Mouse (Mus musculus): Measurements from ENCODE around the gene Cib2.
A peak's percentile ranks its signal among the peaks of the same experiment; 100 is the strongest.
"Not testable (repeated sequence)": the region's sequence is repeated elsewhere in the genome, so short reads cannot be mapped to it uniquely, and the experiment has no call there.

The Cib2 gene

DNA sequence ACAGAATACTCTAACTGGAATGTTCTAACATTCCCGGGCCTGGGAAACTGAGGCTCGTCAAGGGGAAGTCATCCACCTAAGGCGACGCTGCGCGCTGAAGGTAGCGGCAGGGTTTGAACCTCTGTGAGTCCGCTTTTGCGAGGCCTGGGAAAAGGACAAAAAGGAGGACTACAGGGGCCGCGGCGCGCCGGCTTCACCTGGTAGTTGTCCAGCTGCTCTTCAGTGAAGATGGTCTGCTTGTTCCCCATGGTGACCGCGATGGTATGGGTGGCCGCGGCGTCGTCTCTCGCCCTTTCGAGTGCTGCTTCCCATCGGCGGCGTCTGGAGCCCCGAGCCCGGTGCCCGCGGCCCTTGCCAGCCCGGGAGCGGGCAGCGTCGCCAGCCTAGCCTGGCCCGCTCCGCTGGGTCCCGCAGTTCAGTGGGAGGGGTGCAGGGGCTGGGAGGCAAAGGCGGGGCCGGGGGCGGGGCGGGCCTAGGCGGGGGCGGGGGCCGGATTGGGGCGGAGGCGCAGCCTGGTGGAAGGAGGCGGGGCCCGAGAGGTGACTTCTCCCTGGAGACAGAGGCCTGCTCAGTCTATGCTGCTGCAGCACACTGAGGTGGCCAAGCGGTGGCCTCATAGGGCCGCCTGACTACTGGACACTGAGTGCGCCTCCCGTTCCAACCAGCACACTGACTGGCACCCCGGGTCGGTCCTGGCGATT is at the start of gene Cib2:
Cib2 (minus strand) TSS at position 448 of the 701 bp plus-strand sequence.
- DNase-seq (ENCODE audit: low spot score in 2 of 2): peak; percentile 77 to 80

DNA sequence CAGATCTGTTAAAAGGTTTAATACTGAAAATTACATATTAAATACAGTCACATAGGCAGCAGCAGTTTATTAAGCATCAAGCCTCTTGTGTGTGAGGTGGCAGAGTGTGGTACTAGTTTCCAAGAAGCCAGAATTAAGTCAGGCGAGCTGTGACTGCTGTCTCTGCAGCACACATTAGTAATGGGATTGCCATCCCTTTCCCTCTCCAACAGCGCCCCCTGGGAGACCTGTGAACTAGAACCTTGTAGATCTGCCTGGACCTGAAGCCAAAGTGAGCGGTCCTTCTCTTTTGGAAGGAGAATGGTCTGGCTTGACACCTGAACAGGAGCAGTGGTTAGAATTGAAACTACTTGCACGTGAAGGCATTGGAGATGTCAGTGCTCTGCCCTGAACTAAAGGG is 44.9 kb upstream of the Cib2 start:
- peak; percentile 20 to 48 for DNase-seq (ENCODE audit: low spot score in 2 of 2)

DNA sequence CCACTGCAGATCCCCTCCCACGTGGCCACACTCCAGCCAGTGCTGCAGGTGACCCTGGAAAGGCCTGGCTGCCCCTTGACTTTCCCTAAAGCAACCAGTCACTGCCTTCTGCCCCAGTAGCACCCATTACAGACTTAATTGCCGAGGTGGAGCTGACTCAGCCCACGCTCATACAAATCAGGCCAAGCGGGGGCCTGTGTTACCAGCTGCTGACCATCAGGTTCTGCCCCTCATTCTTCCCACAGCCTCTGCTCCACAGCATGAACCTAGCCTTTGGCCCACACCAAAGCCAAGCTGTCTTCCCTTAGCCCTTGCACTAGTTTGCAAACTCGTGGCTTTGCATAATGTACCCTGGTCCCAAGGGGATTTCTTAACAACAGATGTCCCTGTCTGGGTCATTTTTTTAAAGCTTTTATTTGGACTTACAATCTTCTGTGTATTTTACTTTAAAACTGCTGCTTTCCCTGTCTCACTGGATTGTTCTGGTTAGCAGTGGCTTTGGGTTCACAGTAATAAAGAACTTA is 44.2 kb upstream of the Cib2 start:
- DNase-seq (ENCODE audit: low spot score in 2 of 2): no peak

DNA sequence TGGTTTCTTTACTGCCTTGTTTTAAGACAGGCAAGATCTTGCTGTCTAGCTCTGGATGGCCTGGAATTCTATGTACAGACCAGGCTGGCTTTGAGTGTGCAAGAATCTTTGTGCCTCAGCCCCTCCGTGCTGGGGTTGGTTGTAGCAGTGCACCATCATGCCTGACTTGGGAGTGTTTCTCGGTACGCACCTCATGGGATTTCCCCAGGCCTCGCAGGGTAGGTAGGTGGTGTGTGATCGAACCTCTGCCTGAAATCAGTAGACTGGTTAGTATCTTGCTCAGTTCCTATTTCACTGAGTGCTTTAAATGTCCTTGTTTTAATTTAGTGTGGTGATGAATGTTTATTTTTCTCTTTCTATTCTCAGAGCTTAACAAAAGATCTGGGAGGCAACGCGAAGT is 42.9 kb upstream of the Cib2 start:
- no peak for DNase-seq (ENCODE audit: low spot score in 2 of 2)

DNA sequence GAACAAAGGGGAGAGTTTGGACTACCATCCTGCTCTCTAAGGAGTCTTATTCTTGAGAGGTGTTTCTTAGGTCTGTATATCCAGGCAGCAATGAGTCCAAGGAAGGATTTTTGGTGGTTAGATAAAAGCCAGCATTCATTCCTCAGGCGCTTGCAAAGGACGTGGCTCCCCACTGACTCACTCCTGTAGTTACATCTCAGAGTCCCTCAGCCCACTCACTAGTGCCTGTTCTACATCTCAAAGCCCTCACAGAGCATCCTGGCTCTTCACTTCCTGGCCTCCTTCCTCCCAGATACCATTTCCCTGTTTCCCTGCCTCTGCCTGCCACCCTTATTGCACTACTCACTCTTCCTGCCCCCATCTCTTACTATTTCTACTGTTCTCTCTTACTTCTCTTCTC is 42.4 kb upstream of the Cib2 start:
- DNase-seq (ENCODE audit: low spot score in 2 of 2): no peak

DNA sequence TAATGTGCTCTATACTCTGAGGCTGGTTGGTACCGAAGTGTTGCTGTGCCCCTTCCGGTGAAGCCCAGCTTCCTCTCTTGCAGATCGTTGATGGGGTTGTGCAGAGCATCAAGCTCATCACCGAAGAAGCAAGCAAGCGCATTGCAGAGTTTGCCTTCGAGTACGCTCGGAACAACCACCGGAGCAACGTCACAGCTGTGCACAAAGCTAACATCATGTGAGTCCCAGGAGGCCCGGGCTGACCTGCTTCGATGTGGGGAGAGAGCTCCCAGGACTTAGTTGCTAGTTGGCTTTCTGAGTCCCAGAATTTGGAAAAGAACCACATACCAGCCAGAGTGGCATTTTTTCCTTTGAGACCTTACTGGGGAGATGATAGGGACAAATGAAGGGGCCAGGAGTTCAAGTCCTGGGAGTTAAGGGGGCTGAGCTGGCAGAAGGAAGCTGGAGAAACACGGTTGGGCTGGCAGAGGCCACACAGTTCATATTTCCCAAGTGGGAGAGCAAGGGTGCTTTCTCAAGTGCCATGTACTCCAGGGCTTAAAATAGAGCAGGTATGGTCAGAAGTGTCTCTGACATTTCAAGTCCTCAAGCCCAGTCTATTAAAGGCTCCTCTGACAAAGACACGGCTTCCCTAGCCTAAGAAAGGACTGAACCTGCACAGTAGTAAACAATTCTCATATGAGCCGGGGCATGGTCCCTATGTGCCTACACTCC is 36.9 kb upstream of the Cib2 start:
- no peak for DNase-seq (ENCODE audit: low spot score in 2 of 2)

DNA sequence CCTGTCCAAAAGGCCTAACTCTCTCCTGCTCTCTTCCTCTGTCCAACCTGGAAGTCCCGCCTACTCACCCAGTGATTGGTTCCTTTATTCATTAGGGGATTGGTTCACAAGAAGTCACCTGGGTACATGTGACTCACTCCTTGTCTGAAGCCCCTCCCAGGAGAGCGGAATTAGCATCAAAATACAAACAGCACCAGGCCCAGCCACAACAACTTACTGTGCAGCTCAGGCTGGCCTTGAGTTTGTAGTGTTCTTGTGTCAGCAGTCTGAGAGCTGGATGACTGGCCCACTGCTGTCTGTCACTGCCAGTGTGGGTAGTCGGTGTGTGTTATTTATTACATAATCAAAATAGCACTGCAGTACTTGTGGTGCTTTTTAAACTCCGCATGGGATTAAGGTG is 33.6 kb upstream of the Cib2 start:
- DNase-seq (ENCODE audit: low spot score in 2 of 2): not testable (repeated sequence)

DNA sequence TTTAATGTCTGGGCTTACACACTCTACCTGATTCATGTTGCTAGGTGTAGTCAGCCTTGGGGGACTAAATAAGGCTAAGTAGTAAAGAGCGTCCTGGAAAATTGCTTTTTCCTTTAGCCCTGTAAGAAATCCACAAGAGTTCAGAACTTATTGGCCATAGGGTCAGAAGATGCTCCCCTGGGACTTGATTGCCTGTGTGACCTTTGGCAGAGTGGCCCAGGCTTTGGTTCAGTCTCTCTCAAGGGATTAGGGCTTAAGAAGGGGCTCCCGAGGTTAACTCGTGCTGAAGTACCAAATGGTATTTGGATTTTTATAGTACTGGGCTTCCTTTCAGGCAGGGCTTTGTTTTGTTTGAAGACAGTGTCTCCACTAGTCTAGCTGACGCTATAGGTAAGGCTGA is 27.8 kb upstream of the Cib2 start:
- DNase-seq (ENCODE audit: low spot score in 2 of 2): no peak

DNA sequence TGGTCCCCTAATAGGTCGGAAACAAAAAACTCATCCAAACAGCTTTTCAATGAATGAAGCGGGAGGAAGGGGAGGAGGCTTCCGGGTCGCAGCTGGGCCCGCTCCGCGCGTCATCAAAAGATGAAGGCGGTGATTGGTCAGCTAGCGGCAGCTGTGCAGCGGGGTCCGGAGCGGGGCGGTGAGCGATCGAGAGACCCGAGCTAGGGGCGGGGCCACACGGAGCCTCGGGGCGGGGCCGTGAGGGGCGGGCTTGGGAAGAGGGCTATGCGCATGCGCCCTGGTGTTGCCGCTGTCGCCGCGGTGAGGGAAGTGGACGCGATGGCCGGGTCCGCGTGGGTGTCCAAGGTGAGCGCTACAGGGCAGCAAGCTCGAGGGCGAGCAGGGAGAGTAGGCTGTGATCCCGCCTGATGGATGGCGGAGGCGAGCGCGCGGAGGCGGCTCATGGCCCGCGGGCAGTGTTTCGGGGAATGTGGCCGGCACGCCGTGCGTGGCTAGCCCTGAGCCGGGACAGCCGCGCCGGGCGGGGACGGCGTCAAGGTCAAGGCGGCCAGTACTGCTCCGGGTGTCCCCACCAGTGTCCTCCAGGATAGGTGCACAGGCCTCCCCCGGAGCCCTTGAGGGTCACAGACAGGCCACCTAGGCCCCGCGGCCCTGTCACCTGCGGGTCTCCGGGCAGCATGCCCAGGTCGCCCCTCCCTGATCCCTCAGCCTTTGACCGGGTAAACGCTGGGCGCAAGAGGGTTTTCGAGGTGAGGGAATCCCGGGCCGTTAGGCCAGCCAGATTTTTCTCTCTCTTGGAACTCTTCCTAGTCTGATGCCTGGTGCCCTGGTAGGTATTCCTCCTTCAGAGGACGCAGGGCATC is 26.4 kb upstream of the Cib2 start, which contains the start of gene Idh3a:
Idh3a (plus strand) TSS at position 136 of the 863 bp plus-strand sequence.
- peak; percentile 98 for DNase-seq (ENCODE audit: low spot score in 2 of 2)

DNA sequence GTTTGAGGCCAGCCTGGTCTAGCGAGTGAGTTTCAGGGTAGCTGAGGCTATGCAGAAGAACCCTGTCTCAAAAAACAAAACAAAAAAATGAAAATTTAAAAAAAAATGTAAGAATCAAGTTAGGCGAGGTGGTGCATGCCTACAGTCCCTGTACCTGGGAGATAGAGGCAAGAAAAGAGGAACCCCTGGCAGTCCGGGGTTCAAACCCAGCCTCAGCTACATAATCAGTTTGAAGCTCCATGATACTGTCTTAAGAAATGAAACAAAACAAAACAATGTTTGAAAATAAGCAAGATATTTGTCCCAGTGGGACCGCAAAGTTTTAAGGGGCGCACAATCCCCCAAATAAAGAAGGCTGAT is 25.8 kb upstream of the Cib2 start:
- DNase-seq (ENCODE audit: low spot score in 2 of 2): no peak

DNA sequence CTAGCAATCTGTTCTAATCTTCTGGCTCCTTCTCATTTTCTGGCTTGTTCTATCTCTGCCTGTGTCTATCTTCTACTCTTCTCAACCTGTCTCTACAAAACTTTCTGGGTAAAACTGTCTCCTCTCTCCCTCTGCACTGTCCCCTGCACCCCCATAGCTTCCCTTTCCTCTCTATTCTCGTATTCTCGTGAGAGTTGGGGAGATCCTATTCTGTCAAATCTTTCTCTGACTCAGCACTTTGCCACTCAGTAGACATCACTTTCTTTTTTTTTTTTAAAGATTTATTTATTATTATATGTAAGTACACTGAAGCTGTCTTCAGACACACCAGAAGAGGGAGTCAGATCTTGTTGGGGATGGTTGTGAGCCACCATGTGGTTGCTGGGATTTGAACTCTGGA is 24.1 kb upstream of the Cib2 start:
- DNase-seq (ENCODE audit: low spot score in 2 of 2): not testable (repeated sequence)

DNA sequence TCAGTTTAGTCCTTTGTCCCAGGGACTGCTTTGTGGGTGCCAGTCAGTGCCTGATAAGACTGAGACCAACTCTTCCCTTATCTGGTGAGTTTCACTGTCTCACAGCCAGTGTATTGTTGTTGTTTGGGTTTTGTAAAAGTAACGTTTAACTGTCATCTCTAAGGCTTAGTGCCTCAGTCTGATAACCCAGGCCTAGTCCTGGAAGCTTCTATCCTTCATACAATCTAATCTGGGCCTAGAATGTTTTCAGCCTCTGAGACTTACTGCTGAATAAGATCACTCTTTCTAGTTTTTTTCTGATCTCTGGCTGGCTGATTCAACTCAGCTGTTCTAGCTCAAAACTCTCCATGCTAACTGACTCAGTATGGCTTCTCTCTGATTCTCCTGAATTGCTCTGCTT is 23.7 kb upstream of the Cib2 start:
- no peak for DNase-seq (ENCODE audit: low spot score in 2 of 2)

DNA sequence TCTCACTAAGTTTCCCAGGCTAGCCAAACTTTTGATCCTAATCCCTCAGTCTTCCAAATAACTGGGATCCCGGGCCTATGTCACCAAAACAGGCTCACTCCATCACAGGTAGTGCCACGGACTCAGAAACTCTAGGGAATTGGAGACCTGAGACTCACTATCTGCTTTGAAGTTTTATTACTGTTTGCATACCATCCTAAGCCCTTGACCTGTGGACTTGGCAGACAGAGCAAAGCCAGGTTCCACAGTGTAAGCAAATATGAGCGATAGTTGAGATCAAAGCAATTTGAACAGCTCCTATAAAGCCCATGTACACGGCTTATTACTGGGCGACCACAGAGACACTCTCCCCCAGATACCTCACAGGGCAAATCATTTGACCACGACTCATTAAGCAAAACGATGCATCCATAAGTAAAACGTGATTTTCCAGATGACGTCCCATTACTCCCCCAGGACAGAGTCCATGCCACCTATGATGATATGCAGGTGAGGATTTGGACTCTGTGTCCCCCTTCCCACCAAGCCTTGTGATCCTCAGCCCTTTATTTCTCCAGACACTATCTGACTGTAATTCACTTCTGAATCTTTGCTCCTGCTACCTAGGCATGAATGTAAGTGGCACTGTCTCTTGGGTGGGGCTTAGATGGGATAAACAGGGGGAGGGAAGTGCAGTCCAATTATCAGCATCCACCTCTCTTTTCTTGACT is 11.3 kb upstream of the Cib2 start:
- DNase-seq (ENCODE audit: low spot score in 2 of 2): no peak

DNA sequence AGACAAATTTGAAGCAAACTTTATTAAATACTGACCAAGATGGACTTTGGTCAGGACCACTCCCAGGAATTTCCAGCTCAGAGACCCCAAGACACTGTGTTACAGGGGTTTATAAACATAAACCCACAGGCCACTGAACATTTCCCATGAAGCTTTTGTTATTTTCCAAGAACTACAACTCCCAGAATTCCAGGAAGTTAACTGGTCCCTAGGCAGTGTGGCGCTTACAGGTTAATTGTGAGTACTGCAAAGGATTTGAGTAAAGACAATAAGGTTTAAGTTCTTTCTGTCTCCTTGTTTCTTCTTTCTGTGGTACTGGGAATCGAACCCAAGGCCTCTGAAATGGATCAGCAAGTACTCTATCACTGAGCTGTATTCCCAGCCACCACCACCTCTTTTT is 8.7 kb upstream of the Cib2 start:
- DNase-seq (ENCODE audit: low spot score in 2 of 2): no peak

DNA sequence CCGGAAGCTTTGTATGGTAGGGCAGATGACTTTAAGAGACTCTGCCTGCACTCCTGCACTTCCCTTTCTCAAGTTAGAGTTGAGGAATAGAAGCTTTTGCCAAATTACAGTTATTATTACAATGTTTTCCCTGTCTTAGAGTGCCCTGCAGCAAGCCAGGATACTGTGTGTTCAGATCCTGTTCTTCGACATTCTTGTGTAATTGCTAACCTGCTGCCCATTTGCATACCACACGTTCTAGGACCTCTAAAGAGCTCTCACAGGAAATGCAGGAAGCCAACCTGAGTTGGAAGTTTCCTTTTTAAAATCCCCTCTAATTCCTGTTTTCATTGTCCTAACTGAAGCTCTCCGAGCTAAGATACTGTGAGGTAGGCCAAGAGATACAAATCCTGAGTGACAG is 6.9 kb upstream of the Cib2 start:
- no peak for DNase-seq (ENCODE audit: low spot score in 2 of 2)

DNA sequence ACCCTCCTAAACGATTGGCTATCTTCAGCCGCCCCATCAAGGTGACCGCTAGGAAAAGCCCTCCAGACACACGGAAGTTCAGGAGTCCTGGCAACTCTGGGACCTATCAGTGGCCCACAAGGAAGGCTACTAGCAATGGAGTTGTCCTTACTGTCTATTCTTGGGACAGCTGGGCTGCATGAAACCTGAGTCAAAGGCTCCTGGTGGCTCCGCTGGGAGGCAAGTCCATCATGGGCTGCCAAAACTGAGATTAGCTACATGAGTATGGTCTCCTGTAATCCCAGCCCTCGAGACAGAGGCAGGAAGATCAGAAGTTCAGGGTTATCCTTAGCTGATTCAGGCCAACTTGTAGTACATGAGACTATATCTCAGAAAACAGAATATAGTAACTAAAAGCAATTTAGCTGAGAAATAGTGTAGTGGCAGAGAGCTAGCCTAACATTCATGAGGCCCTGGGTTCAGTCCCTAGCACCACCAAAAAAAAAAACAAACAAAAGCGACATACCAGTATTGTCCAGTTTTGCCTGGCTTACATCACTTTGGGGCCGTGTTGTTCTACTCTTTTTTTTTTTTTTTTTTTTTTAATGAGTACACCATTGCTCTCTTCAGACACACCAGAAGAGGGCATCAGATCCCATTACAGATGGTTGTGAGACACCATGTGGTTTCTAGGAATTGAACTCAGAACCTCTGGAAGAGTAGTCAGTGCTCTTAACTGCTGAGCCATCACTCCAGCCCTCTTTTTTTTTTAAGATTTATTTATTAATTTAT is 998 bp upstream of the Cib2 start:
- no peak for DNase-seq (ENCODE audit: low spot score in 2 of 2)

DNA sequence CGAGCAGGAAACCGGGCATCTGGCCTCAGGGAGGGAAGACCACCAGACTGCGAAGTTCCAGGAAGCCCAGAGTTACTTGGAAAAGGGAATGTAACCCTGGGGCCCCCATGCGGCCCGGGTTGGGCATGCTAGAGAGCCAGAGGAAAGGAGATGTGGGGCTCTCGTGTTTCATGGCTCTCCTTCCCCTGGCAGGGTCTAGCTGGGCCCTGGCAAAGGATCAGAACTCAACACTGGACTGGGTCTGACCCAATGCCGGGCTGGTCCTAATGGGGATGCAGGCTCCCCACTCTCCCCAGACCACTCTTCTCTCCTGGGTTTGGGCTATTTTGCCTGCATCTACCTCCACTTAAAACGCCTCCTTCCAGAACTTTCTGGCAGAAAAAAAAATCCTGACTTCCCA is 1.3 kb downstream of the Cib2 start:
- no peak for DNase-seq (ENCODE audit: low spot score in 2 of 2)

DNA sequence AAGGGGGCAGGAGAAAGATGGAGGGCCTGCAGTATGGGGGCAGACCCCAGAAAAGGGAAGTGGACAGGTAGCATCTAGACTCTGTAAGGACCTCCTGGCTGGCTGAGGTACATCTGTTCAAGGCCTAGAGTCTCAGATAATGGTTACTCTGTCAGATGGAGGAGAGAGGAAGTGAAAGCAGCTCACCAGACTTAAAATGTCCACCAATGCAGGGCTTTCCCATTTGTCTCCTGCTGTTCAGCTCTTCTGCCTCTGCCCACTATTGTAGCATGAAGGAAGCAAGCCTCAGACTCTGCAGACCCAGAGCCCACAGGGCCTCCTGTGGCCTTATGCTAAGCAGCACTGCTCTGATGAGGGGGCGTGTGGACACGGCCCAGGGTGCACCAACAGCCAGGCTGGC is 5.0 kb downstream of the Cib2 start:
- DNase-seq (ENCODE audit: low spot score in 2 of 2): peak; percentile 45 to 49

DNA sequence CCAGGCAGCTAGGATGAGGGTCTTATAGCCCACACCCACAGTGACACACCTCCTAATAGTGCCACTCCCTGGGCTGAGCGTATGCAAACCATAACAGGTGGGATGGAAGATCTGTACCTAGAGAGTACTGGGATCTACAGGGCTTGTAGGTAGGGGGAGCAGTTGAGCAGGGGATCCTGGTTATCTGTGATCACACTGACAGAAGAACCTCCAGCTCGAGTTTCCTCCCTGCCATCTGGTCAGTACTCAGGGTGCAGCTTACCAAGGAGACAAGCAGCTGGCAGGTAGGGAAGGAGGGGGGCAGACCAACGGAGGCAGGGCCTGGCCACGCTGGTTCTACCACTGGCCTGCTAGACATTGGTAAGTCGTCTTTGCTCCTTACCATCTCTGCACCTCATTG is 7.6 kb downstream of the Cib2 start:
- peak in 1 of 2 experiments; percentile 8 for DNase-seq (ENCODE audit: low spot score in 2 of 2)

DNA sequence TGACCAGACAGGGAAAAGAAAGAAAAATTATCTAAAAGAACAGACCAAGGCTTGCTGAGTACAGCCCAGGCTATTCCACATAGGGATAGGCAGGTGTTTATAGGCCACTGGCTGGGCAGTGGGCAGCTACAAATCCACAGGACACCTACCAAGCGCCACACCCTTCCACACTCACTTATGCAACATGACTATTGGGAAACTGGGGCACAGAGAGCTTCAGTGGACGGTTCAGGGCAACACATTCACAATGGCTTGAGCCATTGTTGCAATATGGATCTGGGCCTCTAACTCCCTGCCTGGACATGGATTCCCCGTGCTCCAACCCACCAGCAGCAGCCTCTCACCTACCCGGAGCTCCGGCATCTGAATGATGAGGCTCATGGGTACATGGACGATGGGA is 10.6 kb downstream of the Cib2 start:
- no peak for DNase-seq (ENCODE audit: low spot score in 2 of 2)

DNA sequence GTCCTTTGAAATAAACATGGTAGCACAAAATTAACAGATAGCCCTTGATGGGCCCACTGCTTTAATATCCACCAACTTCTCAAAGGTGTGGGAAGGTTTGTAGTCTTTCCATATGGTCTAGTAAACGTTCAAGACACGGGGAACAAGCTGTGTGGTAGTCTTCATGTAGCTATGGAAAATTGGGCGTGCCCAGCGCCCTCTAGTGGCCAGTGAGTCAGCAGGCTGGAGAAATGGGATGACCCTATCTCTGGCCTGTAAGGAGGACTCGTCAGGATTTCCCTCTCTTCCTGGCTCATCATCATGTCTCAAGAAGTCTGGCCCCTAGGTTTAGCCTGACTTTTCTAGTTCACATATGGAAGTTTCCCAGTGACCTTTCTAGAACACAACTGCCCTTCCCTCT is 12.5 kb downstream of the Cib2 start:
- peak; percentile 3 to 26 for DNase-seq (ENCODE audit: low spot score in 2 of 2)

Data from spleen, postnatal 36 days (tissue).